8 mouse cellular contexts compared by ENCODE assay signal in the genomic region with DNA sequence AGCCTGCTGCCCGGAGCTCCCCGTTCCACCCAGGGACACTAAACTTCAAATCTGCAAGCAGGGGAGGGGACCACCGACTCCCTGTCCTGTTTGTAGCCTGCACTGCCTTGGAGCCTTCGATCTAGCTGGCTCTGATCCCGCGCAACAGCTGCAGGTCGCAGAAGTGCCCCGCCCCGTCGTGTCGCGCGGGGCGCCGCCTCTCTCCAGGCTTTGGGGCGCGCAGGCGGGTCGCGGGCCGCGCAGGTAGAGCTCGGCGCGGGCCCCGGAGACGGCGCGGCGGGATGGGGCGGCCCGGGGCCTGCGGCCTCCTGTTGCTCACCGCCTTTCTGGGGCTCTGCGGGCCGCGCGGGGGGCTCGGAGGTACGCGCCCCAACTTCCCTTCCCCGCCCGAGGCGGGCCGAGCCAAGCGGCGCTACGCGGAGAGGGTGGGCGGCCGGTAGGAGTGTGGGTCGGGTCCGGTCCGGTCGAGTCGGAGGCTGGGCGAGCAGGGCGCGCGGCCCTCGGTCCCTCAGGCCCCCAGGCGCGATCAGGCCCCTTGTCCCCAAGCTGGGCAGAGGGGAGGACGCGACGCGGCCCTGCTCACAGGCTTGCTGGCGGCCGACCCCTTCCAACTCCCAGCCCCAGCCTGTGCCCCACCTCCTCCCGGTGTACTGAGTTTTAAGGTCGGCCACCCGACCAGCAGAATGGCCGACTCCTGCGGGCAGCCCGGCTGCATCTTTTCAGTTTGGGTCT. TPM values are rescaled to one million over a fixed set of nuclear protein-coding genes. Genes with fewer than 3 reads are reported as not detected.
DNase-seq lines count a peak whose midpoint lies in the region; ATAC-seq and TF ChIP-seq lines count a peak whose summit lies in the region.

Gene BC067074, plus strand, starts transcription at position 185 of the 732 bp plus-strand sequence.

- no peaks in the 10 kb centered on the region for H3K27me3 ChIP-seq in kidney, postnatal 0 days (ENCODE audit: insufficient read depth, low read length)

- peak; percentile 66 to 71 for DNase-seq in cerebellum, postnatal 10 days
- no peak for DNase-seq in cerebellum, postnatal 25 days
- peak; percentile 12 to 29 for DNase-seq in adrenal gland, postnatal 36 days
- DNase-seq in gastrocnemius, postnatal 36 days = peak; percentile 11 to 18
- DNase-seq in kidney, postnatal 0 days (ENCODE audit: low spot score) = peak; percentile 59
- peak; percentile 63 for DNase-seq in testis, postnatal 10 days (ENCODE audit: low spot score)
- DNase-seq in left cerebral cortex, adult 9 months (ENCODE audit: low spot score in 2 of 2) = no peak

- no peak for TF ChIP-seq CTCF in kidney, postnatal 0 days (IDR thresholded peaks at IDR 0.05; ENCODE audit: low read depth)

- intact Hi-C loops in gastrocnemius, postnatal 36 days (cut with DNase I) = no loop called here

- no peaks in the 10 kb centered on the region for H3K9me3 ChIP-seq in kidney, postnatal 0 days (replicated peaks; ENCODE audit: low read length)

- peak within 1 kb of the TSS; percentile 59 for H3K4me3 ChIP-seq in kidney, postnatal 0 days (replicated peaks; ENCODE audit: low read depth, low read length)

- H3K9ac ChIP-seq in kidney, postnatal 0 days (ENCODE audit: low read depth, low read length) = peak within 1 kb of the TSS; percentile 82

- WGBS in kidney, postnatal 0 days = 1% methylated on average over 47 of the region's 75 CpGs

- H3K4me1 ChIP-seq in kidney, postnatal 0 days (replicated peaks; ENCODE audit: insufficient read depth, low read length) = no peaks in the 10 kb centered on the region; the same call in 1 of the 2 replicates

- H3K36me3 ChIP-seq in kidney, postnatal 0 days (ENCODE audit: insufficient read depth, low read length) = no peaks in the 10 kb centered on the region

- peak; percentile 79 for ATAC-seq in kidney, postnatal 0 days (replicated peaks; ENCODE audit: low FRiP score, low read depth)
- ATAC-seq in megakaryocyte progenitor cell, adult 5-6 weeks (replicated peaks; ENCODE audit: poor library complexity) = peak; percentile 52

- H3K4me2 ChIP-seq in kidney, postnatal 0 days (ENCODE audit: low read length) = peak within 1 kb of the TSS; percentile 92

- peak within 1 kb of the TSS; percentile 60; the same call in 1 of the 2 replicates for H3K27ac ChIP-seq in kidney, postnatal 0 days

RNA-seq across cellular contexts. Expression of gene BC067074, which starts in this region (rescaled TPM):
- total RNA-seq in adrenal gland, postnatal 36 days (2021) = 1 to 10 TPM in 1 of 2 experiments, under 1 TPM in 1; 0.73 to 1.3 TPM
- 1 to 10 TPM in 1 of 2 experiments, under 1 TPM in 1; 0.69 to 1.4 TPM for total RNA-seq in gastrocnemius, postnatal 36 days (2021)
- 4.6 and 4.8 TPM in 2 replicates for polyA plus RNA-seq in kidney, postnatal 0 days (2015; fragmentation: Nextera tagmentation; extraction: Ambion mirVana)
- total RNA-seq in megakaryocyte progenitor cell, adult 5-6 weeks (2015) = 0.10 TPM in 1 of 2 replicates, not detected in the other
- 0.14 TPM in 1 of 2 replicates, not detected in the other for total RNA-seq in megakaryocyte progenitor cell, adult 5-6 weeks (2017)

Comparison
In these comparisons a context has a peak if more than half of its experiments do, and no peak if none do; other contexts are left out.
1. DNase-seq: peak in cerebellum, postnatal 10 days (2 of 2), adrenal gland, postnatal 36 days (2 of 2), gastrocnemius, postnatal 36 days (2 of 2), kidney, postnatal 0 days (single experiment) and testis, postnatal 10 days (single experiment); none in cerebellum, postnatal 25 days (0 of 2) and left cerebral cortex, adult 9 months (0 of 2).
2. Peak in ATAC-seq in megakaryocyte progenitor cell, adult 5-6 weeks; RNA of the gene not detected or under 1 TPM.